In genomic region chr17:25663213-25663835, GRCm38 (mm10) we compare ENCODE assay signal across 13 mouse cellular contexts. TPM values are rescaled to one million over a fixed set of nuclear protein-coding genes. Genes with fewer than 3 reads are reported as not detected.
DNase-seq lines count a peak whose midpoint lies in the region; ATAC-seq and TF ChIP-seq lines count a peak whose summit lies in the region.
"Had no signal": no experiment of that assay in that cellular context is flagged by ENCODE, and none has a peak within 500 bp of the region (broad histone marks: within the 10 kb centered on the region; RNA-seq: fewer than 3 reads in every experiment).

No protein-coding gene starts in this region.

- no peak overlapping the region for H3K4me2 ChIP-seq in forebrain, embryonic 13.5 days
- H3K4me2 ChIP-seq in limb, embryonic 14.5 days (replicated peaks; ENCODE audit: low read depth, low read length, severe bottlenecking), result no peak overlapping the region

- WGBS in forebrain, embryonic 13.5 days, result 61% methylated on average over 12 of the region's 12 CpGs
- 37% methylated on average over 12 of the region's 12 CpGs for whole genome bisulfite sequencing in limb, embryonic 14.5 days

- 0 out of 2 replicates have a peak, but pooled peaks have one; percentile 24 for ATAC-seq in frontal cortex, adult (ENCODE audit: low TSS enrichment)
- ATAC-seq in forebrain, embryonic 13.5 days, result 0 out of 2 replicates have a peak, but pooled peaks have one; percentile 50
- ATAC-seq in limb, embryonic 14.5 days (ENCODE audit: low FRiP score, low read depth), result peak; percentile 54
- no peak for ATAC-seq in erythroblast, adult 5-6 weeks (replicated peaks; ENCODE audit: low FRiP score, poor library complexity, severe bottlenecking)

- peaks cover 24% of the 10 kb centered on the region for H3K4me1 ChIP-seq in forebrain, embryonic 13.5 days
- H3K4me1 ChIP-seq in limb, embryonic 14.5 days (ENCODE audit: control insufficient read depth, insufficient read depth, low read length), result peaks cover 8% of the 10 kb centered on the region

- no peaks in the 10 kb centered on the region for H3K9me3 ChIP-seq in forebrain, embryonic 13.5 days (replicated peaks)
- no peaks in the 10 kb centered on the region for H3K9me3 ChIP-seq in limb, embryonic 14.5 days (ENCODE audit: control insufficient read depth, low read length)

- no peaks in the 10 kb centered on the region for H3K27me3 ChIP-seq in forebrain, embryonic 13.5 days
- H3K27me3 ChIP-seq in limb, embryonic 14.5 days (ENCODE audit: control insufficient read depth, insufficient read depth, low read length), result no peaks in the 10 kb centered on the region

- no peak for TF ChIP-seq POLR2A in limb, embryonic 14.5 days (IDR thresholded peaks at IDR 0.05; ENCODE audit: borderline replicate concordance, extremely low read depth, insufficient read depth, insufficient read length)

- H3K36me3 ChIP-seq in forebrain, embryonic 13.5 days (ENCODE audit: poor library complexity, severe bottlenecking), result no peaks in the 10 kb centered on the region
- H3K36me3 ChIP-seq in limb, embryonic 14.5 days (ENCODE audit: control insufficient read depth, insufficient read depth, low read length), result no peaks in the 10 kb centered on the region; the same call in 1 of the 2 replicates

- no peak overlapping the region for H3K27ac ChIP-seq in forebrain, embryonic 13.5 days
- peak overlapping the region; percentile 72 for H3K27ac ChIP-seq in limb, embryonic 14.5 days (replicated peaks; ENCODE audit: low read depth, low read length)
- H3K27ac ChIP-seq: macrophage had no signal

- no peak for DNase-seq in frontal cortex, postnatal 36 days (ENCODE audit: low spot score in 2 of 2)
- peak; percentile 45 for DNase-seq in left cerebral cortex, postnatal 4 days
- no peak for DNase-seq in left cerebral cortex, adult 11 months (ENCODE audit: low spot score)
- no peak for DNase-seq in limb, embryonic 14.5 days (ENCODE audit: low spot score)
- no peak for DNase-seq in embryo, embryonic 9.5 days (ENCODE audit: extremely low spot score)
- DNase-seq: adrenal gland, adult 8-10 months; cerebellum, adult 11 months; kidney, adult 9 months had no signal

- intact Hi-C loops in left cerebral cortex, postnatal 4 days (cut with DNase I), result no loop called here

- H3K4me3 ChIP-seq in forebrain, embryonic 13.5 days, result no peak overlapping the region
- no peak overlapping the region for H3K4me3 ChIP-seq in limb, embryonic 14.5 days (replicated peaks; ENCODE audit: low read length)

- H3K9ac ChIP-seq in forebrain, embryonic 13.5 days, result 0 out of 2 replicates have a peak overlapping the region, but pooled peaks have one; percentile 12
- no peak overlapping the region for H3K9ac ChIP-seq in limb, embryonic 14.5 days (ENCODE audit: low read depth, low read length, severe bottlenecking)

RNA-seq across cellular contexts. Expression of gene Gng13, which starts 53.6 kb away (rescaled TPM):
- total RNA-seq in left cerebral cortex, postnatal 4 days (2021), result 10 to 100 TPM in 1 of 2 experiments, 1 to 10 TPM in 1; 9.9 to 16.3 TPM
- polyA plus RNA-seq in forebrain, embryonic 13.5 days (2015; fragmentation: Nextera tagmentation; extraction: Ambion mirVana), result 0.61 TPM in 1 of 2 replicates, not detected in the other
- polyA plus RNA-seq in limb, embryonic 14.5 days (2012; rRNA removed), result 0.56 and 0.74 TPM in 2 replicates
- 3.5 and 6.1 TPM in 2 replicates for polyA plus RNA-seq in limb, embryonic 14.5 days (2014; fragmentation: Nextera tagmentation; extraction: Ambion mirVana)
- total RNA-seq in erythroblast, adult 5-6 weeks (2015; ENCODE audit: low replicate concordance), result not detected in 2 replicates
- 0.70 TPM in 1 of 2 replicates, not detected in the other for total RNA-seq in erythroblast, adult 5-6 weeks (2017; ENCODE audit: low replicate concordance)
- total RNA-seq: neutrophil, adult 5-6 weeks had no signal
- polyA plus RNA-seq: macrophage had no signal

Comparison
In these comparisons a context has a peak if more than half of its experiments do, and no peak if none do; other contexts are left out.
1. RNA of gene Gng13, which starts 53.6 kb away (total RNA-seq): 9.9 to 16.3 TPM in left cerebral cortex, postnatal 4 days; 0.70 TPM in erythroblast, adult 5-6 weeks; every median in the first group is over 4 times any median in the second.